Mouse (Mus musculus): ENCODE results near the gene Dnm2. TPM values are rescaled to one million over a fixed set of nuclear protein-coding genes. Genes with fewer than 3 reads are reported as not detected.
"Not testable (repeated sequence)": the region's sequence is repeated elsewhere in the genome, so short reads cannot be mapped to it uniquely, and the experiment has no call there.

Gene Dnm2
- polyA plus RNA-seq, 1 experiment from 2014 or later = 51.8 TPM

- not testable (repeated sequence) for DNase-seq; H3K27ac ChIP-seq; H3K4me1 ChIP-seq (replicated peaks); ATAC-seq (ENCODE audit: low read depth); H3K27me3 ChIP-seq; H3K9ac ChIP-seq; H3K4me3 ChIP-seq (replicated peaks); H3K9me3 ChIP-seq (replicated peaks); H3K4me2 ChIP-seq
- H3K36me3 ChIP-seq = peaks cover 87% of the 10 kb centered on the region
- WGBS (ENCODE audit: insufficient replicate concordance) = 78% methylated on average over 1 of the region's 2 CpGs
Observed at GRCm38 (mm10) chr9:21488246-21488645, 63.5 kb downstream of the Dnm2 start.

DNA sequence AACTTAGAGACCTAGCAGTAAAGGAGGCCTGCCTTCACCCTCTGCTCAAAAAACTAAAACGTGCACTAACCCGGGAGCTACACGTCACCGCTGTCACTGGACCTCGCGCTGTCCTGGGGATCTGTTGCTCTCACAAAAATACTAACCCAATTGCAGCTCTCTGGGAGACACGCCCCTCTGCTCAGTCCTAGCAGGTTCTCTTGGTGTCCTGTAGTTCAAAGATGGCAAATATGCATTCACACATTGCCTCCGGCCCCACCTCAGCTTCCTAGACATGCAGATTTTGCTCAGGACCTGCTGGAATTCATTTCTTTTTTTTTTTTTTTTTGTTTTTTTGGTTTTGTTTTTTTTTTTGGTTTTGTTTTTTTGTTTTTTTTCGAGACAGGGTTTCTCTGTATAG, 66.0 kb downstream of the Dnm2 start:
- no peak overlapping the region for H3K4me3 ChIP-seq (replicated peaks)
- no peak overlapping the region for H3K27ac ChIP-seq
- H3K36me3 ChIP-seq = peaks cover 87% of the 10 kb centered on the region
- ATAC-seq (ENCODE audit: low read depth) (no peak), DNase-seq (no peak)
- WGBS (ENCODE audit: insufficient replicate concordance) = 88% methylated on average over 9 of the region's 9 CpGs
- no peak overlapping the region for H3K4me2 ChIP-seq
- H3K9me3 ChIP-seq (replicated peaks) = no peaks in the 10 kb centered on the region
- no peaks in the 10 kb centered on the region for H3K4me1 ChIP-seq (replicated peaks)
- H3K27me3 ChIP-seq = no peaks in the 10 kb centered on the region
- no peak overlapping the region for H3K9ac ChIP-seq

GRCm38 (mm10) chr9:21493907-21494306, 69.2 kb downstream of the Dnm2 start:
- no peaks in the 10 kb centered on the region for H3K27me3 ChIP-seq
- H3K27ac ChIP-seq = no peak overlapping the region
- DNase-seq = no peak
- 65% methylated on average over 2 of the region's 2 CpGs for WGBS (ENCODE audit: insufficient replicate concordance)
- H3K9ac ChIP-seq = no peak overlapping the region
- peaks cover 87% of the 10 kb centered on the region for H3K36me3 ChIP-seq
- no peaks in the 10 kb centered on the region for H3K9me3 ChIP-seq (replicated peaks)
- no peaks in the 10 kb centered on the region for H3K4me1 ChIP-seq (replicated peaks)
- no peak overlapping the region for H3K4me2 ChIP-seq
- H3K4me3 ChIP-seq (replicated peaks) = no peak overlapping the region
- no peak for ATAC-seq (ENCODE audit: low read depth)

DNA sequence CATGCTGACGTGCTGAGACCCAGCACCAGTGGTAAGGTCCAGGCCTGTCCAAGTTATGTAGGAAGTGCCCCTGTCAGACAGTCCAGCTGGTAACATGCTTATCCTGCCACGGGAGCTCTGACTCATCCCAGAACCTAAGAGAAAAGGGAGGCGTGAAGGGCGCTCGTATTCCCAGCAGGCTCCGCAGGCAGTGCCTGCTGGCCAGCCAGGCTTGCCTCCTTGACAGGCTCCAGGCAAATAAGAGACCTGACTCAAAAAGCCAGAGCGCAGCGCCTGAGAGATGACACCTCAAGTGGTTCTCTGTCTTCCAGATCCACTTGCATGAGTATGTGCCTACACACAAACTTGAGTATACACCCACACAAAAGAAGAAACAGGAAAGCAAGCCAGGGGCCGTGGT, 70.0 kb downstream of the Dnm2 start:
- Histone ChIP-seq H3K9me3 (replicated peaks) (no peaks in the 10 kb centered on the region), H3K36me3 (peaks cover 87% of the 10 kb centered on the region), H3K4me3 (replicated peaks) (no peak overlapping the region), H3K27ac (no peak overlapping the region), H3K4me1 (replicated peaks) (no peaks in the 10 kb centered on the region), H3K4me2 (no peak overlapping the region), H3K27me3 (no peaks in the 10 kb centered on the region), H3K9ac (no peak overlapping the region)
- DNase-seq (no peak), ATAC-seq (ENCODE audit: low read depth) (no peak)
- 82% methylated on average over 9 of the region's 9 CpGs for WGBS (ENCODE audit: insufficient replicate concordance)

DNA sequence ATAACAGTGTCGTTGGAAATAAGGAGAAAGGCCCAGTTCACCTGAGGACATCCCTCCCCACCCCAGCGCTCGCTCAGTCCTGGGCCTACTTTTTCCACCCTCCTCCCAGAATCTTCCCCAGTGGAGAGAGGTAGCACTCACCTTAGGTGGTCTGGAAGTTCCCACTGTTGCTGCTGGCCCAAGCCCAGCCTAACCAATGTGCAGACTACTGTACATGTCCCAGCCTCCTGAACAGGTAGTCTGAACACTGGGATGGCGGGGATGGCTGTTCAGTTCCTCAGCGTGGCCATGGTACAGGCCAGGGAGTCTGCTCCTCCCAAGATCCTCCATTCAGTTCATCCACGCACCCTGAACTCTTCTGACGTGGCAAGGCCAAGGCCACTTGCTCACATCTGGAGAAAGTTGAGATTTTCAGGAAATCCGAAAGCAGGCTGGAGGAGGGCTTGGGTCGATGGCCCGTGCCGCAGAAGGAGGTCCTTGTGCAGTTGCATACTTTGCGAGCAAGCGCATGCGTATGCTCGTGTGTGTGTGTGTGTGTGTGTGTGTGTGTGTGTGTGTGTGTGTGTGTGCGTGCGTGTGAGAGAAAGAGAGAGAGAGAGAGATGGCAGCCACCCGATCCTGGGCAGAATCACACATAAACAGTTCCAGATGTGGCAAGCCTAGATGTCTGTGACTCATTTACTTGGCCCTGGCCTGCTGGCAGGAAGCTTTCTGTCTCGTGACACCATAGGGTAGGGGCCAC, 71.8 kb downstream of the Dnm2 start:
- ATAC-seq (ENCODE audit: low read depth) (no peak), DNase-seq (no peak)
- WGBS (ENCODE audit: insufficient replicate concordance) = 82% methylated on average over 19 of the region's 19 CpGs
- H3K4me1 ChIP-seq (replicated peaks) = no peaks in the 10 kb centered on the region
- no peak overlapping the region for H3K4me3 ChIP-seq (replicated peaks)
- no peak overlapping the region for H3K27ac ChIP-seq
- no peaks in the 10 kb centered on the region for H3K27me3 ChIP-seq
- peaks cover 79% of the 10 kb centered on the region for H3K36me3 ChIP-seq
- H3K9ac ChIP-seq = no peak overlapping the region
- H3K9me3 ChIP-seq (replicated peaks) = no peaks in the 10 kb centered on the region
- no peak overlapping the region for H3K4me2 ChIP-seq

DNA sequence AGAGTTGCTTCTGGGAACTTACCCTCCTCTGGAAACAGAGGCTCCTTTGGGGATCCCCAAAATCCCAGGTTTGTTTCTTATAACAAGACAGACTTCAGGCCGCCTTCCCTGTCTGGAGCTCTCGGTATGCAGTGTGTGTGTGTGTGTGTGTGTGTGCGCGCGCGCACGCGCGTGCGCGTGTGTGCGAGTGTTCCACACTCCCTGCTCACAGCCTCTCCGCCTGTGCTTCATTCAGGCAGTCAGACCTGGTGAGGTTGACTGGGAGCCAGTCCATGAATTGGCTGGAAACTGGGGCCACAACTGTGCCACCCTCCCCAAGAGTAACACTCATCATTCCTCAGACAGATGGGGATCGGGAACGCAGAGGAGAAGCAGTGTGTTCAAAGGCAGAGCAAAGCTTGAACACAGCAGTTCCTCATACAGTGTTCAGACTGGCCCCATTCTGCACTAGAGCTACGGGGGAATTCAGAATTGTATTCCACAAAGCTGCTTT, 72.4 kb downstream of the Dnm2 start:
- H3K4me1 ChIP-seq (replicated peaks) = no peaks in the 10 kb centered on the region
- WGBS (ENCODE audit: insufficient replicate concordance) = 95% methylated on average over 16 of the region's 16 CpGs
- H3K9ac ChIP-seq = no peak overlapping the region
- H3K9me3 ChIP-seq (replicated peaks) = no peaks in the 10 kb centered on the region
- H3K27ac ChIP-seq = no peak overlapping the region
- peaks cover 73% of the 10 kb centered on the region for H3K36me3 ChIP-seq
- no peaks in the 10 kb centered on the region for H3K27me3 ChIP-seq
- DNase-seq (no peak), ATAC-seq (ENCODE audit: low read depth) (no peak)
- H3K4me3 ChIP-seq (replicated peaks) = no peak overlapping the region
- no peak overlapping the region for H3K4me2 ChIP-seq

GRCm38 (mm10) chr9:21497664-21498063, 73.0 kb downstream of the Dnm2 start:
- Histone ChIP-seq H3K4me2 (no peak overlapping the region), H3K36me3 (peaks cover 70% of the 10 kb centered on the region), H3K4me1 (replicated peaks) (no peaks in the 10 kb centered on the region), H3K4me3 (replicated peaks) (no peak overlapping the region), H3K27ac (no peak overlapping the region), H3K27me3 (no peaks in the 10 kb centered on the region), H3K9me3 (replicated peaks) (no peaks in the 10 kb centered on the region), H3K9ac (no peak overlapping the region)
- WGBS (ENCODE audit: insufficient replicate concordance) = 86% methylated on average over 2 of the region's 2 CpGs
- DNase-seq = no peak
- ATAC-seq (ENCODE audit: low read depth) = no peak

GRCm38 (mm10) chr9:21498284-21498902, 73.7 kb downstream of the Dnm2 start:
- no peak overlapping the region for H3K9ac ChIP-seq
- WGBS (ENCODE audit: insufficient replicate concordance) = 84% methylated on average over 12 of the region's 12 CpGs
- no peak overlapping the region for H3K4me3 ChIP-seq (replicated peaks)
- H3K27me3 ChIP-seq = no peaks in the 10 kb centered on the region
- no peaks in the 10 kb centered on the region for H3K9me3 ChIP-seq (replicated peaks)
- no peak for ATAC-seq (ENCODE audit: low read depth)
- DNase-seq = no peak
- no peak overlapping the region for H3K4me2 ChIP-seq
- H3K27ac ChIP-seq = no peak overlapping the region
- no peaks in the 10 kb centered on the region for H3K4me1 ChIP-seq (replicated peaks)
- peaks cover 71% of the 10 kb centered on the region for H3K36me3 ChIP-seq

DNA sequence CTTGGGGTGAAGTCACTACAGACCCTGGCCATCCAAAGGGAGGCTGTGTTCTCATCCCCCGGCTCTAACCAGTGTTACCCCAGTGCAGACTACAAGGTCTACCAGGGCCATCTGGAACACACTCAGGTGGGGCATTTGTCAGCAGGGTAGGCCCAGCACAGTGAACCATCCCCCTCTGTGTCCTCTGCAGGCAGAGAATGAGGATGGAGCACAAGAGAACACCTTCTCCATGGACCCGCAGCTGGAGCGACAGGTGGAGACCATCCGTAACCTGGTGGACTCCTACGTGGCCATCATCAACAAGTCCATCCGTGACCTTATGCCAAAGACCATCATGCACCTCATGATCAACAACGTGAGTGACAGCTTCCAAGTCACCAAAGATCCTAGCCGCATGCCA, 78.6 kb downstream of the Dnm2 start:
- 91% methylated on average over 8 of the region's 8 CpGs for WGBS (ENCODE audit: insufficient replicate concordance)
- no peak overlapping the region for H3K4me3 ChIP-seq (replicated peaks)
- H3K9me3 ChIP-seq (replicated peaks) = no peaks in the 10 kb centered on the region
- DNase-seq (no peak), ATAC-seq (ENCODE audit: low read depth) (no peak)
- no peak overlapping the region for H3K4me2 ChIP-seq
- no peaks in the 10 kb centered on the region for H3K4me1 ChIP-seq (replicated peaks)
- no peak overlapping the region for H3K27ac ChIP-seq
- no peaks in the 10 kb centered on the region for H3K27me3 ChIP-seq
- H3K9ac ChIP-seq = no peak overlapping the region
- H3K36me3 ChIP-seq = peaks cover 76% of the 10 kb centered on the region

GRCm38 (mm10) chr9:21505767-21506166, 81.1 kb downstream of the Dnm2 start:
- no peak overlapping the region for H3K9ac ChIP-seq
- no peaks in the 10 kb centered on the region for H3K27me3 ChIP-seq
- H3K27ac ChIP-seq = no peak overlapping the region
- no peak overlapping the region for H3K4me2 ChIP-seq
- no peak overlapping the region for H3K4me3 ChIP-seq (replicated peaks)
- H3K4me1 ChIP-seq (replicated peaks) = peaks cover 21% of the 10 kb centered on the region
- H3K36me3 ChIP-seq = peaks cover 64% of the 10 kb centered on the region
- H3K9me3 ChIP-seq (replicated peaks) = no peaks in the 10 kb centered on the region
- no peak for DNase-seq
- no peak for ATAC-seq (ENCODE audit: low read depth)

GRCm38 (mm10) chr9:21507753-21508430, 83.2 kb downstream of the Dnm2 start:
- no peak overlapping the region for H3K9ac ChIP-seq

More at GRCm38 (mm10) chr9:21507753-21508430, 83.2 kb downstream of the Dnm2 start:
- peaks cover 61% of the 10 kb centered on the region for H3K36me3 ChIP-seq
- H3K4me2 ChIP-seq = no peak overlapping the region
- no peak overlapping the region for H3K27ac ChIP-seq
- DNase-seq (no peak), ATAC-seq (ENCODE audit: low read depth) (no peak)
- H3K9me3 ChIP-seq (replicated peaks) = no peaks in the 10 kb centered on the region
- no peak overlapping the region for H3K4me3 ChIP-seq (replicated peaks)
- WGBS (ENCODE audit: insufficient replicate concordance) = 86% methylated on average over 15 of the region's 15 CpGs
- peaks cover 31% of the 10 kb centered on the region for H3K4me1 ChIP-seq (replicated peaks)
- no peaks in the 10 kb centered on the region for H3K27me3 ChIP-seq

Data from liver, embryonic 13.5 days (tissue).